Mouse (Mus musculus) right cerebral cortex, adult 2 months (tissue): ENCODE measurements at regions not wholly inside any gene's neighbourhood (a gene's known extent, or its start where the extent isn't known, plus 50 kb on each side); places are given as distances from the start of the nearest gene placed in this dataset.

Source experiments
- DNase-seq, 2 experiments: peaks; one replicate each; pipeline ENCODE4 v3.0.0; 2021 to 2022; ENCODE audit warnings: low spot score in 2 of 2

DNA sequence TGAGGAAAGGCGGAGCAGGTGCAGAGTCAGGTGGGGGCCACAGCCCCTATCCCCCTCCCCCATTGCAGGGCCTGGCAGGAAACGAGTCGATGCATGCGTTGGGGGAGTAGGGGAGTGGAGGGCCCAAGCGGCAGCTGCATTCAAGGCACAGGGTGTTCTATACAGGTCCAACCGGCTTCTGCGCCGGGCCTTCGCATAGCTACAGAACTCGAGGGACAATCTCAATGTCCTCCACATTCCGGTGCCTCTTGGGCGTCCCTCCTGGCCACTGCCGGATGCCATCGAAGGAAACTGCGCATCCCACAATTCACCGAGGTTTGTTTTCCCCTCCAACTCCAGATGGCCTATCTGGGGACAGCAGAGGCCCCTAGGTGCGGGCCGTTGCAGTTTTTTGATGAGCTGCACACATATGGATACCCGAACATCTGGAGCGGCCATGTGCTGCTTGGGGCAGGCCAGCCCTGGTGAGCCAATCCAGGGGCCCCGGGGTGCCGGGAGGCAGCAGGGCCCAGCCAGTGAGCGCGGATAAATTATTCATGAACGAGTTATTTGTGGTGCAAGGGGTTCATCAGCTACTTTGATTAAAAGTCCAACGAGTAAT, 137.5 kb downstream of the Tle3 start:
- no peak for DNase-seq

DNA sequence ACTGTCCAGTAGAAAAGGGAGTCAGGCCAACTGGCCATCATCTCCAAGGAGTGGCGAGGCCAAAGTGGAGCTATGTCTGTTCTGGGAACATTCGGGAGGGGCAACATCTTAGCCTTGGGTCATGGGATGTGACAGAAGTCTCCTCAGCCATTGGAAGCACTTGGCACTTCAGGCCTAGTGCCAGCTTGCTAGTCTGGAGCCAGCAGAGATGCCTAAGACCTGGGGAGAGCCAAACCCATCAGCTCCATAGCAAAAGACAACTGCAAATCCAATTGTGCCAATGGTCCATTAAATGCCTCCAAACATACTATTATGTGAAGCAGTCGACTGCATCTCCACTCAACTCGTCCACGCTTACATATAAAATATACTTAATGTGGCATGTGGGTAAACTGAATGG, 136.9 kb downstream of the Tle3 start:
- no peak for DNase-seq

DNA sequence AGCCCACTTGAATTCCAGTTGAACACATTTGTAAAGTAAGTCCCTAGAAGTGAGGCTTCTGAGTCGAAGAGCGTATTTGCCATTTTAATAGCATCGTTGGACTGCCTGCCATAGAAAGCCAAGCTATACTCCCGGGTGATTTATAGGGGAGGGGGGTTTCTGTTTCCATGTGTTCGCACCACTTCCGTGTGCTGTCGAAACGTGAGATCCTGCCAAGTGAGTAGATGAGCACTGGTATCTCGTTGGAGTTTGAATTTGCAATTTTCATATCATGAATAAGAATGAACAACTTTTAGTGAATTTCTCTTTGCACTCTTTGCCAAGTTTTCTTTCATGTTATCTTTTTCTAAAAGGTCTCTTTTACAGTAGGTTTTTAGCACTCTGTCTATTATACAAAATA, 128.7 kb downstream of the Tle3 start:
- no peak for DNase-seq

DNA sequence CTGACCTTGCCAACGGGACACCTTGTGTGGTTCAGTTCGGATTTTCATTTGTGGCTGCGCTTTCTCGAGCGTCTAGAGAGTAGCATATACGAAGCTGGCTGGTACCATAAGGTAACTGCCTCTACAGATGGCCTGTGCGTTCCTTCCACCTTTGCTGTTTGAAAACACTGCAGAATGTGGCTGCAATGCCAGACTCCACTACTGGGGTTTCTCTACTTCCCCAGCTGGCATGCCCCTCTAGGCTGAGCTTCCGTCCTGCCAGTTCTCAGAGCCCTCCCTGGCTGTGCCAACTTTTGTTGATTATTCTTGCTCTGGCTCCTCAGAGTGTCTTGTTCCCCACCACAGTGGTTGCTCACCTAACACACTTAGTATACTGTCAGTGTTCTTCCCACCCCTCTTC, 120.7 kb downstream of the Tle3 start:
- DNase-seq, result no peak

DNA sequence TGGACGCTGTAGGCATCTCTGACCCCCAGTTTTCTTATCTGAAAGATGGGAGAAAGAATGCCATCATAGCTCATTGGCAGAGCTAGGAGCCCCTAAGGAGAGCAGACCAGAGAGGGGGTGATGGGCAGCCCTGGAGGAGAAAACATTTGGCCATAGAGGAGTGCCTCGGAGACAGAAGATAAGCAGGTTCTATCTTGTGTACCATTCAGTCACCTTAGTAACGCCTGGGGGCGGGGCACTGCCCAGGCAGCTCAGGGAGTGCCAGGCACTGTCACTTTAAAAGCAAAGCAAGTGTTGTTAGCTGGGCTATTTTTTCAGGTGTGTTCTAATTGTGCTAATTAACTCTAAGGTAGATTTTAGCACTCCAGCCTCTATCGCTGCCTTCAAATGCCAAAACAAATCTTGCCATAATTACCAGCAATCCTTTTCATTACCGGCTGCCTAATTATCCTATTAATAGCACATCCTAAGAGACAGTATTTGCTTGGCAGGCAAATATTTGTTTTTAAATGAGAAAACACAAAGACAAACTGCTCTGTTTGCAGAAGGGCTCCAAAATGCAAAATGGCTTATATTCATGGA, 119.1 kb downstream of the Tle3 start:
- DNase-seq, result no peak

DNA sequence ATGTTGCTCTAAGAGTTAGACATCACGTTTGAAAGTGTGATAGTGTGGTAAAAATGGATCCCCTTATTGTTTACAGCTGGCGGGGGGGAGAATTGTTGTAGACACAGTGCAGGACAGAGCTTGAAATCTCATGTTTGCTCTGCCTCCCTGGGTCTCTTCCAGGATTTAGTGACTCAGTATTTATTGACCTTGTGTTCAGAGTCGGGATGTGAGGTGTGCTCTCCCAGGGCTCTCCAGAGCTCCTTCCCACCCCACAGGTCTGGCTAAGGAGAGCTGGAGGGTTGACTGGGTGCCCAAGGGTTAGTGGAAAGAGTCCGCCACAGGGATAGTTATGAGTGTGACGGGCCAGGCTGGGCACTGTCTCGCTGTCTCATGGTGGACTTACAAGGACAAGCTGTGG, 117.8 kb downstream of the Tle3 start:
- no peak for DNase-seq

DNA sequence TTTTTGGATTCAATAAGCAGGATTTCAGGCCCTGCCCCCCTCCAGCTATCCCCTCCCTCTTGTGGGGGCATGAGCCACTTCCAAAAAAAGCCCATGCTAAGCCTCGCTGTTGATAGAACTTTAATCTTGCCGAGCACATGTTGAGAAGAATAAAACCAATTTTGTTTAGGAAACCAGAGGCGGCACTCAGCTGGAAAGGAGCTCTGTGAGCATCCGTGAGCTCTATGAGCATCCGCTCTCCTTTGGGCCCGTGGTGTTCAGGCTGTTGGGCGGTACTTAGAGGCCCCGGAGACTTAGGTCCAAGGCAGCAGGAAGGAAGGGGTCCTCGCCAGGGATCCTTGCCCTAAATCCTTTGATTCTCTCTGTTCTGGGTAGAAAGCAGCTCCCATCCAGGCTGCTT, 117.0 kb downstream of the Tle3 start:
- DNase-seq, result no peak

DNA sequence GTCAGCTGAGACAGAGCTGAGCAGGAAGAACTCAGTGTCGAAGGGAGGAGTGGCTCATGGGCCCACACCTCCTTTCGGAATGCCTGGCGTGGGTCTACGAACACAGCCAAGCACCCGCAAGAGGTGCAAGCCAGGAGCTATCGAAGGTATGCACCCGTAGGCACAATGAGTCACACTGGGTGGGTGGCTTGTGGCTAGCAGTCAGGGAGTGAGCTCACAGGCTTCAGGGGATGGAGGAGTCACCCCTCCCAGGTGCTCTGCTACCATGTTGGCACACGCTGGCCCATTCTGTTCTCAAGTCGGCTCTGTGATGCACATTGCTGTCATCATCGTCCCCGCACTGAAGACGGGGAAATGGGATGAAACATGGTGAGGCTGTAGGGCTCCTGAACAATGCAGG, 115.7 kb downstream of the Tle3 start:
- DNase-seq, result peak; percentile 39 to 47

DNA sequence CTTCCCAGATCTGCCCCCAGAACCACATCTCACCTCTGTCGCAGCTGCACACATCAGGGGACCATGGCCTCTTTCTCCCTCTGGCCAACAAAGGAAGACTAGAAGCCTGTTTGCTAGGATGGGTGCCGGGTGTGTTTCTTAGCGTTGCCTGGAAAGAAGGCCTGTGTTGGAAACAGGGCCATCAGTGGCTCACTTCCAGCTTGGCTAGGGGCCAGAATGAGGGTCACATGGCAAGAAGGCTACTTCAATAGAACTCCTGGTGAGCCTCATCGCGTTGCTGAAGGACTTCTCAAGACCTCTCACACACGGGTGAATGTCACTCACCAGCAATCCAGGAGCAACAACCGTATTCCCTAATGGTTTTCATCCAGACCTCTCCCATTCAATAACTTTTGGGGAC, 115.0 kb downstream of the Tle3 start:
- DNase-seq, result no peak

DNA sequence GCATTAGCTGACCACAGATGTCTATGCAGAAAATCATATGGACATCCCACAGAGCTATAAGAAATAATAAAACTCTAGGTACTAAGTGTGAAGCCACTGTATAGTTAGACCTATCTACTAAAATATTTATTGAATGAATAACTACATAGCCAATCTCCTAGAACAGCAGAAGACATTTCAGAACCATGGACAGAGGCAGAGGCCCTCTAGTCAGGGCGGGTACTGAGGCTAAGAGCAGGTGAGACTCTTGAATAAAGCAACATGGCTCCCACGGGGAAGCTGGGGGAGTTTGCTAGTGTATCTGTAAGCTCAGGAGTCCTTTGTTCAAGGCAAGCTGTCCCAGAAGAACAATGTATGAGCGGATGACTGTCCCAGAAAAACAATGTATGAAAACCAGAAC, 112.2 kb downstream of the Tle3 start:
- no peak for DNase-seq

DNA sequence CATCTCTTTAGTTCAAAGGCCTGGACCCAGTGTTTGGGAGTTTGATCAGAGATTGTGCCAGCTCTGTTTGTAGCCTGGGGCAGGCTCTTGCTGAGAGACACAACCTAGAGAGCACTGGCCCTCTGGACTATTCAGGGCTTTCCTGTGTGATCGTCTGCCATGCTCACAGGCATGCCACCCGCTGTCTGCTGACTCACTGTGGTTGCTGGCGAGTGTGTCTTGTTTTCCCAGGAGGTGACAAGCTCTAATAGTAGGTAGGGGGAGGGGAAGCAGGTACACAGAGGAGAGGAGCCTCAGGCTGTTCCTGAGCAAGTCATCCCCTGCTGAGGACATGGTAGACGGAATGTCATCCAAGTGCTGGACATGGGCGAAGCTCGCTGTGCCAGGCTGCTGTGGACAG, 107.5 kb downstream of the Tle3 start:
- no peak for DNase-seq

DNA sequence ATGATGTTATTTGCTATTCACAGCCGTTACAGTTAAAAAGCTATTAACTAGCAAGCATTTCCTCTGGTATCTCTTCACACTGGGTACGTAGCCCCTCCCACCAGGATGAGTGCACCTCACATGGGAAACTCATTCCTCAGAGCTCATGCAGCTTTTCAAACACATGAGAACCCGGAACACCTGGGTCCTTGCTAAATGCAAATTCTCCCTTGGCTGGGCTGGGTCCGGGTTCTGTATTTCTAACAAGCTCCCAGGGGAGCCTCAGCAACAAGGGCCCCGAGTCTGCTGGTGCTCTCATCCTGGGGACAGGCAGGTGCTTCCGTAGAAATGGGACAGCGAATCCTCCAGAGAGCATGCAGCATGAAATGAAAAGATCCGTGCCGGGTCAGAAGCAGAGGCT, 106.7 kb downstream of the Tle3 start:
- no peak for DNase-seq

DNA sequence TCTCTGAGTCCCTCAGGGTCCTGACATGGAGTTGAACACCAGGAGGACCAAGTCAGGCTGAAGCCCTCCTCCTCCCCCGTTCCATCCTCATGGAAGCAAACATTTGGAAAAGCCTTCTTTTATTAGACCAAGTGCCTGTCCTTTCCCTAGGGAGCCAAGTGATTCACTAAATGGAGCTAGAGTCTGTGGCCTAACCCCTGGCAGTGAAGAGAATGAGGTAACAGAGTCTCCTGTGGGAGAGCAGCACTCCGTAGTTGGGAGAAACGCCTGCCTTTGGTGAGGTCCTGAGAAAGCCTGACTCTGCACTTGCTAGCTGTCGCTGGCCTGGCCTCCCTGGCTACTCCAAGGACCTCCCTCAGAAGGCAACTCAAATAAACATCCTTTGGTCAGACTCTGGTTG, 104.2 kb downstream of the Tle3 start:
- DNase-seq, result no peak

DNA sequence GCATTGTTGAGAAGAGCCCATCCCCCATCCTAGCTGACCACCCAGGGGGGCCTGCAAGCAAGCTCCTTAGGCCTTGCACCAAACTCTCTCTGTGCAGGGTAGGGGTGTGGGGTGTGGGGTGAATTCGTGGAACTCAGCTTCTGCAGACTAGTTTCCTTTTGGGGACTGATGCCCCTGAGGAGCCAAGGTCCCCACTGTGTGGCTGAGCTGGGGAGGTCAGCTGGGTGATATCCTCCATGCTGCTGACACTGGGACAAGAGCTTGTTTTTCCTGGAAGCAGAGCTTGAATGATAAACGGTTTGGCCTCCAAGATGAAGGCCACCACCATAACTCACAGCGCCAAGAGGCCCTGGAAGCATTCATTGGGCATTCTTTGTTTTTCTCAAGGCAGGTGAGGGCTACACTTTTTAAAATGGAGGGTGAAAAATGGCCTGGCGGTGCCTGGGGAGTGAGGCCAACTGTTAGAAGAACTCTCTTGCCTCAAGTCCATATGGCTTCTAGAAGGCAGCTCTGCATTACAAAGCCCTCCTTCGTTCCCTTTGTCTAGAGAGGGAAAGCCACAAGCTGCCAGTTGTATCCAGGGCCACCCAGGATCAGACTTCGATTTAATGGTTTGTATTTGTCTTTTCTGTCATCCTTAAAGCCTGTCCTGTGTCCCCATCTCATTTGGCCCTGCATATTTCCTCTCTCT, 98.8 kb downstream of the Tle3 start:
- DNase-seq, result no peak

DNA sequence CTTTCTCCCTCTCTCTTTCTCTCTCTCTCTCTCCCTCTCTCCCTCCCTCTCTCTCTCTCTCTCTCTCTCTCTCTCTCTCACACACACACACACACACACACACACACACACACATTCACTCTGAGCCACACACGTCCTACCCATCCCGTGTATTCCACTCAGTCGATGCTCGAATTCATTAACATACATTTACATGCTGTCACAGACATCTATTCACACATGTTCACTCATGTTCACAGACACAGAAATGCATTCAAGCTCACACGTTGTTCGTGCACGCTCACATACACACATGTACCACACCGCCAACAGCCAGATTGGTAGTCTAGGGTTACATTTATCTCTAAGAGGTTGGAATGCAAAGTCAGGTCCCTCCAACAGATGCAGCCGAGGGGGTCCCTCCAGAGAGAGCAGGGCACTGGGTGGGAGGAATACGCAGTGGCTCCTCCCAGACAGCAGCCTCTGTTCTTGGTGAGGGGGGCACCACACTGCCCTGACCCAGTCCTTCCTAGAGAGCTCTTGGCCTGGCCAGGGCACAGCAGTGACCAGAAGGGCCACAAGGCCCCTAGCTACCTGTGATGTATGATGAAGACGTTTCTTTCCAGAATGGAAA, 96.8 kb downstream of the Tle3 start:
- DNase-seq, result no peak

DNA sequence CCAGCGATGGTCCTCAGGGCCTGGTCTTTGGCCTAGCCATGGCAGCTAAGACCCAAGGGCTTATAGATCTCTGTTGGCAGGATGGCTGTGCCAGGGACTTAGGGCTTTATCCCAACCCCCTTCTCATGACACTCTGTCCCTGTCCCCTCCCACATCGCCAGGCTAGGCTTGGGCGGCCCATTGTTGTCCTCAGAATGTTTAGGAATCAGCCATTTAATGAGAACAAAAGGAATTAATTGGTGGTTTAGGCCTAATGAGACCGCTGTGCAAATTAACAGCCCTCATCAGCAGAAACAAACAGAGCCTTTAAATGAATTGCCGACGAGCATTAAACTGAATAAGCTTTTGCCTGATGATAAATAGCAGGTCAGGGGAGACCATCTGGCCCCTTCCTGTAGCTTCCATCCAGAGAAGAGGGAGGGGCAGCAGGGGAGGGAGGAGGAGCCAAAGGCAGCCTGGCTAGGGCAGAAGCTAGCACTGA, 96.2 kb downstream of the Tle3 start:
- DNase-seq, result no peak
